Mouse (Mus musculus): ENCODE measurements around the gene Macrod1.

DNA sequence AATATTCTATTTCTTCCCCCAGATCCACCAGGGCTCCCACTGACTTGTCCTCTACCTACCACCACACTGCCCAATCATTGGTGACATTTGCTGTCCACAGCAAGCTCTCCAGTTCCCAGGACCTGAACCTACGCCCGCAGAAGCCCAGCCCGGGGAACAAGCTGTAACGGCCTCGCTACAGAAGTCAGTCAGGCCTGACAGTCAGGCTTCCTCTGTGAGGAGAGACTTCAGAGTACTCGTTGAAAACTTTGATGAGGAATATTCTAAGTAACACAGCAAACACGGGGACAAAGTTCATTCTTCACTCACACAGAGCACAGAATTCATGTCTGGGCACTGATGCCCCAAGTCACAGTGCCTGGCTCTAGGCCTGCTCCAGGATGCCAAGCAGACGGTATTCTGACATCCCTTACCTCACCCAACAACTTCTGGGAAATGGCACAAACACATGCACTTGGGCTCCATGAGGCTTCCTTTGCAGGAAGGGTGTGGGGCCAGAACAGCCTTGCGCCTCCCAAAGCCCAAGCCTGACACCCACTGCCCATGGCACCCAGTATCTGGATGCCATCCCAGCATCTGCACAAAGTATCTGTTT is 168.6 kb downstream of the Macrod1 start:
- TF ChIP-seq CTCF (IDR thresholded peaks at IDR 0.05; ENCODE audit: control insufficient read depth, insufficient read depth, low read length) (no peak), POLR2A (IDR thresholded peaks at IDR 0.05; ENCODE audit: borderline replicate concordance, control insufficient read depth, low read depth, low read length) (no peak)
